Mouse (Mus musculus): Measurements from ENCODE around the gene Ak1. TPM values are rescaled to one million over a fixed set of nuclear protein-coding genes. Genes with fewer than 3 reads are reported as not detected.

Ak1 gene
- total and polyA plus RNA-seq, 3 experiments, result 1.4 to 3.9 (median 1.5) TPM

DNA sequence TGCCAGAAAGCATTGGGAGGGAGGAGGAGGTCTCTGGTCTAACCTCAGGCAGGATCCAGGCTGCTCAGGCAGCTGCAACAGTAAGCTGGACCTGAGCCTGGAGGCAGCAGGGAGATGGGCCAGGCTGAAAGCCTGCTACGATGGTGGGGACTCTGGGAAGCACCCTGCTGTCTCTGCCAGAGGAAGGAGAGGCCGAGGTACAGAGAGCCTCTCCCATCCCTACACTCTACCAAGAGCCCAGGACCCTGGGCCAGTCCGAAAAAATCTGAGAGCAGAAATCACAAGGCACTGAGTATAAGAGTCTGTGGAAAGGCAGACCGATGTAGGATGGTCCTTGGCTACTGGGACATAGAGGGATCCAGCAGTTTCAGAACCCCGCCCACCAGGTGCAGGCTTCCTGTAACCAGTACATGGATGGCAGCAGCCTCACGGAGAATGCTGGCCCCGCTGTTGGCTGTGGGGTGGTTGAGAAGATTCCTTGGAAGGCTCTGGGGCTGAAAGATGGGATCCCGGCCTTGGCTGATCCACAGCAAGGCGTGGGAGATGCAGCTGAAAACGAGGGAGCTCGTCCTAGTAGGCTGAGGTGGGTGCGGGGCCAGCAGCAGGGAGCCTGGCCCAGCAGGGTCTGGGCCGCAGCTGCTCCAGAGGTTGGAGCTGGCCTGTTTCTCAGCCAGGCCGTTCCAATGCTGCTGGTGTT is 61.3 kb downstream of the Ak1 start:
- Histone ChIP-seq H3K9ac (ENCODE audit: insufficient read depth, low read depth) (no peak overlapping the region), H3K36me3 (replicated peaks in 1 of 2; ENCODE audit: control insufficient read depth in 1 of 2, insufficient read depth in 1 of 2, low read length in 1 of 2) (peaks cover 48 to 76% of the 10 kb centered on the region in 2 experiments), H3K27me3 (replicated peaks) (no peaks in the 10 kb centered on the region), H3K9me3 (replicated peaks; ENCODE audit: low read length) (no peaks in the 10 kb centered on the region), H3K27ac (ENCODE audit: insufficient read depth, low read depth) (no peak overlapping the region), H3K4me3 (replicated peaks in 1 of 3; ENCODE audit: low read depth in 2 of 3, low read length in 2 of 3, poor library complexity in 1 of 3) (no peak overlapping the region), H3K79me2 (replicated peaks; ENCODE audit: control insufficient read depth, extremely low read depth, insufficient read depth, poor library complexity, severe bottlenecking) (no peaks in the 10 kb centered on the region), H3K4me1 (ENCODE audit: control insufficient read depth in 1 of 2, insufficient read depth in 2 of 2) (peaks cover 0 to 5% of the 10 kb centered on the region in 2 experiments; a peak in 2 of 4 replicates), H3K4me2 (ENCODE audit: insufficient read depth, low read depth, poor library complexity, severe bottlenecking) (no peak overlapping the region)
- dilution Hi-C loops (cut with MboI; ENCODE audit: extremely low pct_ligation_motif_present, extremely low pct_unique_long_range_greater_than_20kb, low sequenced_read_pairs), result no loop called here
- TF ChIP-seq ZC3H11A (IDR thresholded peaks at IDR 0.05; ENCODE audit: low read depth, low read length) (no peak), JUND (conservative IDR thresholded peaks at IDR 0.05; ENCODE audit: low read depth, low read length) (no peak), NELFE (IDR thresholded peaks at IDR 0.05; ENCODE audit: low read depth, low read length) (no peak), NRF1 (IDR thresholded peaks at IDR 0.05; ENCODE audit: low read depth, low read length) (no peak), MAZ (IDR thresholded peaks at IDR 0.05; ENCODE audit: low read depth, low read length) (no peak), CHD1 (IDR thresholded peaks at IDR 0.05; ENCODE audit: low read depth, low read length) (no peak), SMC3 (IDR thresholded peaks at IDR 0.05; ENCODE audit: low read depth, low read length) (no peak), E2F4 (IDR thresholded peaks at IDR 0.05; ENCODE audit: insufficient replicate concordance, low read depth, low read length) (no peak), USF2 (conservative IDR thresholded peaks at IDR 0.05; ENCODE audit: low read depth, low read length) (no peak), RCOR1 (conservative IDR thresholded peaks at IDR 0.05; ENCODE audit: low read depth, low read length) (no peak), IRF4 (IDR thresholded peaks at IDR 0.05; ENCODE audit: low read depth, low read length) (no peak), CHD2 (IDR thresholded peaks at IDR 0.05; ENCODE audit: low read length) (no peak), MXI1 (IDR thresholded peaks at IDR 0.05; ENCODE audit: low read depth, low read length) (no peak), ZMIZ1 (IDR thresholded peaks at IDR 0.05; ENCODE audit: low read depth, low read length) (no peak), GABPA (IDR thresholded peaks at IDR 0.05; ENCODE audit: insufficient replicate concordance, low read depth, low read length) (no peak), EP300 (IDR thresholded peaks at IDR 0.05; ENCODE audit: low read length) (no peak)
- in situ Hi-C loops (cut with MboI; ENCODE audit: low pct_ligation_motif_present, low pct_unique_long_range_greater_than_20kb, low sequenced_read_pairs), result loop anchor here (5.0 kb wide), 1 partner anchor 96 kb away; the partner anchor contains the start of gene St6galnac4
- no peak for DNase-seq (ENCODE audit: extremely low read depth)

DNA sequence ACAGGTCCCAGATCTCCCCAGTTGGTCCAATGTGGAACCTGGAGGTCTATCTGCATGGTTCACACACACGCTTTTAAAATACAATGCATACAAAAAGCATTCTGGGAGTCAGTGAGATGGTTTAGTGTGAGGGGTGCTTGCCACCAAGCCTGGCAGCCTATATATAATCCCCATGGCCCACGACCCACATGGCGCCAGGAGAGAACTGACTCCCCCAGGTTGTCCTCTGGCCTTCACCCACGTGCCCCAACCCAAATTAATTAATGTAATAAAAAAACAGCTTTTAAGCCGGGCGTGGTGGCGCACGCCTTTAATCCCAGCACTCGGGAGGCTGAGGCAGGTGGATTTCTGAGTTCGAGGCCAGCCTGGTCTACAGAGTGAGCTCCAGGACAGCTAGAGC is 62.1 kb downstream of the Ak1 start:
- H3K27ac ChIP-seq (ENCODE audit: insufficient read depth, low read depth), result no peak overlapping the region
- H3K9me3 ChIP-seq (replicated peaks; ENCODE audit: low read length), result no peaks in the 10 kb centered on the region
- H3K4me3 ChIP-seq (replicated peaks in 1 of 3; ENCODE audit: low read depth in 2 of 3, low read length in 2 of 3, poor library complexity in 1 of 3), result no peak overlapping the region
- DNase-seq (ENCODE audit: extremely low read depth), result no peak
- in situ Hi-C loops (cut with MboI; ENCODE audit: low pct_ligation_motif_present, low pct_unique_long_range_greater_than_20kb, low sequenced_read_pairs), result loop anchor here (5.0 kb wide), 1 partner anchor 96 kb away; the partner anchor contains the start of gene St6galnac4
- dilution Hi-C loops (cut with MboI; ENCODE audit: extremely low pct_ligation_motif_present, extremely low pct_unique_long_range_greater_than_20kb, low sequenced_read_pairs), result no loop called here
- H3K36me3 ChIP-seq (replicated peaks in 1 of 2; ENCODE audit: control insufficient read depth in 1 of 2, insufficient read depth in 1 of 2, low read length in 1 of 2), result peaks cover 56 to 84% of the 10 kb centered on the region in 2 experiments
- no peak overlapping the region for H3K4me2 ChIP-seq (ENCODE audit: insufficient read depth, low read depth, poor library complexity, severe bottlenecking)
- H3K79me2 ChIP-seq (replicated peaks; ENCODE audit: control insufficient read depth, extremely low read depth, insufficient read depth, poor library complexity, severe bottlenecking), result no peaks in the 10 kb centered on the region
- no peaks in the 10 kb centered on the region for H3K27me3 ChIP-seq (replicated peaks)
- TF ChIP-seq MXI1 (IDR thresholded peaks at IDR 0.05; ENCODE audit: low read depth, low read length), result no peak
- no peak for TF ChIP-seq E2F4 (IDR thresholded peaks at IDR 0.05; ENCODE audit: insufficient replicate concordance, low read depth, low read length)
- TF ChIP-seq POLR2AphosphoS2 (IDR thresholded peaks at IDR 0.05; ENCODE audit: low read depth, low read length), result no peak
- no peak overlapping the region for H3K9ac ChIP-seq (ENCODE audit: insufficient read depth, low read depth)
- peaks cover 0 to 5% of the 10 kb centered on the region in 2 experiments; a peak in 2 of 4 replicates for H3K4me1 ChIP-seq (ENCODE audit: control insufficient read depth in 1 of 2, insufficient read depth in 2 of 2)

Other genes with a start within 250 kb of the Ak1 start
Only the 20 nearest of the 21 such genes appear.
- gene Lcn2, start 233.5 kb upstream of the Ak1 start, total RNA-seq (2012; rRNA removed), result not detected in 2 replicates
- not detected in 2 replicates for gene Lcn2, start 233.5 kb upstream of the Ak1 start, total RNA-seq (2014; rRNA removed)
- not detected in 2 replicates for gene Lcn2, start 233.5 kb upstream of the Ak1 start, polyA plus RNA-seq (2012; ENCODE audit: insufficient read length, low read depth)
- 19.6 and 21.3 TPM in 2 replicates for gene Ptges2, start 225.9 kb upstream of the Ak1 start, total RNA-seq (2012; rRNA removed)
- gene Ptges2, start 225.9 kb upstream of the Ak1 start, total RNA-seq (2014; rRNA removed), result 14.7 and 17.1 TPM in 2 replicates
- 19.5 and 20.3 TPM in 2 replicates for gene Ptges2, start 225.9 kb upstream of the Ak1 start, polyA plus RNA-seq (2012; ENCODE audit: insufficient read length, low read depth)
- 3.3 and 3.5 TPM in 2 replicates for gene Naif1, start 171.3 kb upstream of the Ak1 start, total RNA-seq (2012; rRNA removed)
- gene Naif1, start 171.3 kb upstream of the Ak1 start, total RNA-seq (2014; rRNA removed), result 2.5 and 2.7 TPM in 2 replicates
- gene Naif1, start 171.3 kb upstream of the Ak1 start, polyA plus RNA-seq (2012; ENCODE audit: insufficient read length, low read depth), result 5.0 and 6.5 TPM in 2 replicates
- 9.8 and 14.1 TPM in 2 replicates for gene Slc25a25, start 170.3 kb upstream of the Ak1 start, total RNA-seq (2012; rRNA removed)
- gene Slc25a25, start 170.3 kb upstream of the Ak1 start, total RNA-seq (2014; rRNA removed), result 6.6 TPM in 2 replicates
- 9.4 and 10.0 TPM in 2 replicates for gene Slc25a25, start 170.3 kb upstream of the Ak1 start, polyA plus RNA-seq (2012; ENCODE audit: insufficient read length, low read depth)
- 3.8 and 5.1 TPM in 2 replicates for gene Fam102a, start 86.4 kb upstream of the Ak1 start, total RNA-seq (2012; rRNA removed)
- 1.3 and 1.7 TPM in 2 replicates for gene Fam102a, start 86.4 kb upstream of the Ak1 start, total RNA-seq (2014; rRNA removed)
- 6.7 and 7.8 TPM in 2 replicates for gene Fam102a, start 86.4 kb upstream of the Ak1 start, polyA plus RNA-seq (2012; ENCODE audit: insufficient read length, low read depth)
- 30.9 and 38.1 TPM in 2 replicates for gene Dpm2, start 50.9 kb upstream of the Ak1 start, total RNA-seq (2012; rRNA removed)
- gene Dpm2, start 50.9 kb upstream of the Ak1 start, total RNA-seq (2014; rRNA removed), result 29.8 and 33.8 TPM in 2 replicates
- gene Dpm2, start 50.9 kb upstream of the Ak1 start, polyA plus RNA-seq (2012; ENCODE audit: insufficient read length, low read depth), result 63.6 and 65.7 TPM in 2 replicates
- gene Pip5kl1, start 47.0 kb upstream of the Ak1 start, total RNA-seq (2012; rRNA removed), result 0.64 and 1.3 TPM in 2 replicates
- gene Pip5kl1, start 47.0 kb upstream of the Ak1 start, total RNA-seq (2014; rRNA removed), result 0.28 TPM in 1 of 2 replicates, not detected in the other
- gene Pip5kl1, start 47.0 kb upstream of the Ak1 start, polyA plus RNA-seq (2012; ENCODE audit: insufficient read length, low read depth), result 0.57 and 0.82 TPM in 2 replicates
- 0.13 TPM in 1 of 2 replicates, not detected in the other for gene 9430097D07Rik, start 46.1 kb upstream of the Ak1 start, total RNA-seq (2012; rRNA removed)
- not detected in 2 replicates for gene 9430097D07Rik, start 46.1 kb upstream of the Ak1 start, total RNA-seq (2014; rRNA removed)
- gene 9430097D07Rik, start 46.1 kb upstream of the Ak1 start, polyA plus RNA-seq (2012; ENCODE audit: insufficient read length, low read depth), result not detected in 2 replicates
- 51.9 and 57.4 TPM in 2 replicates for gene St6galnac4, start 34.7 kb upstream of the Ak1 start, total RNA-seq (2012; rRNA removed)
- gene St6galnac4, start 34.7 kb upstream of the Ak1 start, total RNA-seq (2014; rRNA removed), result 45.9 and 58.3 TPM in 2 replicates
- 81.7 and 87.0 TPM in 2 replicates for gene St6galnac4, start 34.7 kb upstream of the Ak1 start, polyA plus RNA-seq (2012; ENCODE audit: insufficient read length, low read depth)
- 13.9 and 14.3 TPM in 2 replicates for gene St6galnac6, start 22.0 kb upstream of the Ak1 start, total RNA-seq (2012; rRNA removed)
- gene St6galnac6, start 22.0 kb upstream of the Ak1 start, total RNA-seq (2014; rRNA removed), result 12.9 and 13.2 TPM in 2 replicates
- gene St6galnac6, start 22.0 kb upstream of the Ak1 start, polyA plus RNA-seq (2012; ENCODE audit: insufficient read length, low read depth), result 10.7 and 13.3 TPM in 2 replicates
- gene Eng, start 24.8 kb downstream of the Ak1 start, total RNA-seq (2012; rRNA removed), result 0.13 TPM in 2 replicates
- 0.08 TPM in 1 of 2 replicates, not detected in the other for gene Eng, start 24.8 kb downstream of the Ak1 start, total RNA-seq (2014; rRNA removed)
- 0.44 and 0.47 TPM in 2 replicates for gene Eng, start 24.8 kb downstream of the Ak1 start, polyA plus RNA-seq (2012; ENCODE audit: insufficient read length, low read depth)
- gene Fpgs, start 82.4 kb downstream of the Ak1 start, total RNA-seq (2012; rRNA removed), result 31.8 and 34.1 TPM in 2 replicates
- gene Fpgs, start 82.4 kb downstream of the Ak1 start, total RNA-seq (2014; rRNA removed), result 37.9 and 41.8 TPM in 2 replicates
- 52.4 and 59.2 TPM in 2 replicates for gene Fpgs, start 82.4 kb downstream of the Ak1 start, polyA plus RNA-seq (2012; ENCODE audit: insufficient read length, low read depth)
- gene Cdk9, start 91.3 kb downstream of the Ak1 start, total RNA-seq (2012; rRNA removed), result 41.7 and 45.2 TPM in 2 replicates
- 72.1 and 73.7 TPM in 2 replicates for gene Cdk9, start 91.3 kb downstream of the Ak1 start, total RNA-seq (2014; rRNA removed)
- 136 and 138 TPM in 2 replicates for gene Cdk9, start 91.3 kb downstream of the Ak1 start, polyA plus RNA-seq (2012; ENCODE audit: insufficient read length, low read depth)
- 10.2 and 11.1 TPM in 2 replicates for gene Sh2d3c, start 99.3 kb downstream of the Ak1 start, total RNA-seq (2012; rRNA removed)
- gene Sh2d3c, start 99.3 kb downstream of the Ak1 start, total RNA-seq (2014; rRNA removed), result 4.8 and 5.1 TPM in 2 replicates
- 22.0 and 25.8 TPM in 2 replicates for gene Sh2d3c, start 99.3 kb downstream of the Ak1 start, polyA plus RNA-seq (2012; ENCODE audit: insufficient read length, low read depth)
- not detected in 2 replicates for gene 6330409D20Rik, start 119.3 kb downstream of the Ak1 start, total RNA-seq (2012; rRNA removed)
- gene 6330409D20Rik, start 119.3 kb downstream of the Ak1 start, total RNA-seq (2014; rRNA removed), result not detected in 2 replicates
- 0.41 and 0.46 TPM in 2 replicates for gene 6330409D20Rik, start 119.3 kb downstream of the Ak1 start, polyA plus RNA-seq (2012; ENCODE audit: insufficient read length, low read depth)
- 49.9 and 53.8 TPM in 2 replicates for gene Tor2a, start 135.5 kb downstream of the Ak1 start, total RNA-seq (2012; rRNA removed)
- gene Tor2a, start 135.5 kb downstream of the Ak1 start, total RNA-seq (2014; rRNA removed), result 37.5 and 41.4 TPM in 2 replicates
- gene Tor2a, start 135.5 kb downstream of the Ak1 start, polyA plus RNA-seq (2012; ENCODE audit: insufficient read length, low read depth), result 28.5 and 33.3 TPM in 2 replicates
- 0.81 and 0.97 TPM in 2 replicates for gene Ttc16, start 153.9 kb downstream of the Ak1 start, total RNA-seq (2012; rRNA removed)
- 0.11 TPM in 1 of 2 replicates, not detected in the other for gene Ttc16, start 153.9 kb downstream of the Ak1 start, total RNA-seq (2014; rRNA removed)
- 0.24 TPM in 1 of 2 replicates, not detected in the other for gene Ttc16, start 153.9 kb downstream of the Ak1 start, polyA plus RNA-seq (2012; ENCODE audit: insufficient read length, low read depth)
- 9.2 and 11.1 TPM in 2 replicates for gene Ptrh1, start 154.0 kb downstream of the Ak1 start, total RNA-seq (2012; rRNA removed)
- gene Ptrh1, start 154.0 kb downstream of the Ak1 start, total RNA-seq (2014; rRNA removed), result 1.4 and 1.7 TPM in 2 replicates
- 4.6 and 6.9 TPM in 2 replicates for gene Ptrh1, start 154.0 kb downstream of the Ak1 start, polyA plus RNA-seq (2012; ENCODE audit: insufficient read length, low read depth)
- not detected in 2 replicates for gene Cfap157, start 162.7 kb downstream of the Ak1 start, total RNA-seq (2012; rRNA removed)
- not detected in 2 replicates for gene Cfap157, start 162.7 kb downstream of the Ak1 start, total RNA-seq (2014; rRNA removed)
- gene Cfap157, start 162.7 kb downstream of the Ak1 start, polyA plus RNA-seq (2012; ENCODE audit: insufficient read length, low read depth), result 0.23 and 0.67 TPM in 2 replicates
- 1.4 and 2.5 TPM in 2 replicates for gene Stxbp1, start 225.5 kb downstream of the Ak1 start, total RNA-seq (2012; rRNA removed)
- 1.5 and 1.6 TPM in 2 replicates for gene Stxbp1, start 225.5 kb downstream of the Ak1 start, total RNA-seq (2014; rRNA removed)
- gene Stxbp1, start 225.5 kb downstream of the Ak1 start, polyA plus RNA-seq (2012; ENCODE audit: insufficient read length, low read depth), result 8.3 and 10.4 TPM in 2 replicates

Measured in CH12.LX (cell line).